Mouse (Mus musculus) left cerebral cortex, postnatal 36 days (tissue): Measurements from ENCODE around the gene Hbb-bt. TPM values are rescaled to one million over a fixed set of nuclear protein-coding genes. Genes with fewer than 3 reads are reported as not detected.
"Not testable (repeated sequence)": the region's sequence is repeated elsewhere in the genome, so short reads cannot be mapped to it uniquely, and the experiment has no call there.

Experiments used
- DNase-seq, 2 experiments: peaks; one replicate each; pipeline ENCODE4 v3.0.0; 2021 to 2022; ENCODE audit warnings: low spot score in 2 of 2, mixed read lengths in 1 of 2
- intact Hi-C: fragments of 180-260 bp; cut with DNase I; formaldehyde crosslinking; loops from one replicate; pipeline ENCODE4 v1.15.1; 2025
- total RNA-seq, 2 experiments: library from RNA; stranded (reverse); gene quantifications; 2 replicates each; pipeline ENCODE4 v1.2.3; 2021

Gene Hbb-bt
- total RNA-seq, result 10 to 100 TPM; 49.8 to 50.7 TPM

GRCm38 (mm10) chr7:103813766-103814165, at the start of gene Hbb-bt:
Gene Hbb-bt, minus strand, starts transcription at chr7:103813996.
- intact Hi-C loops, result no loop called here
- no peak for DNase-seq

- intact Hi-C loops, result no loop called here
- no peak for DNase-seq
These were observed 47.7 kb upstream of the Hbb-bt start for GRCm38 (mm10) chr7:103861531-103861930.

GRCm38 (mm10) chr7:103860855-103861254, 47.1 kb upstream of the Hbb-bt start:
- no peak for DNase-seq
- intact Hi-C loops, result no loop called here

GRCm38 (mm10) chr7:103859076-103859475, 45.3 kb upstream of the Hbb-bt start:
- DNase-seq, result no peak
- intact Hi-C loops, result no loop called here

GRCm38 (mm10) chr7:103854669-103855068, 40.9 kb upstream of the Hbb-bt start:
- intact Hi-C loops, result no loop called here

DNA sequence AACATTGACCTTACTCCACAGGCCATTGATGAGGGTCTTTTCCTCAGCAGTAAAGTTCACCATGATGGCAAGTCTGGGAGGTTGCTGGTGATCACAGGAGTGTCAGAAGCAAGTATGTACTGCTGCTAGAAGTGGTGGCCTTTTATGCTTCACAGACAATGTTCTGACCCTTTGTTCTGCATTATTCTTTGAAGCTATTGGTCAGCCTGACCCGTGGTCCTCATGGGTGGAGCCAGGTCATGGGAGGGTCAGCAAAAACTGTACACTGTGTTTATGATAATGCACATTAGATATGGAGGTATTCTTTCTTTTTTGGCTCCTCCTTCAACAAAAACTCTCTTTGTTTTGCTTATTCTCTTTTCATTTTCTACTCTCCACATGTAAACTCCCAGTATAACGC, 39.3 kb upstream of the Hbb-bt start, which contains the start of gene Hbb-y:
Gene Hbb-y (minus strand): TSS at position 127 of the 400 bp plus-strand sequence.
- no peak for DNase-seq
- intact Hi-C loops, result no loop called here

More at GRCm38 (mm10) chr7:103854669-103855068, 40.9 kb upstream of the Hbb-bt start:
- DNase-seq, result no peak

DNA sequence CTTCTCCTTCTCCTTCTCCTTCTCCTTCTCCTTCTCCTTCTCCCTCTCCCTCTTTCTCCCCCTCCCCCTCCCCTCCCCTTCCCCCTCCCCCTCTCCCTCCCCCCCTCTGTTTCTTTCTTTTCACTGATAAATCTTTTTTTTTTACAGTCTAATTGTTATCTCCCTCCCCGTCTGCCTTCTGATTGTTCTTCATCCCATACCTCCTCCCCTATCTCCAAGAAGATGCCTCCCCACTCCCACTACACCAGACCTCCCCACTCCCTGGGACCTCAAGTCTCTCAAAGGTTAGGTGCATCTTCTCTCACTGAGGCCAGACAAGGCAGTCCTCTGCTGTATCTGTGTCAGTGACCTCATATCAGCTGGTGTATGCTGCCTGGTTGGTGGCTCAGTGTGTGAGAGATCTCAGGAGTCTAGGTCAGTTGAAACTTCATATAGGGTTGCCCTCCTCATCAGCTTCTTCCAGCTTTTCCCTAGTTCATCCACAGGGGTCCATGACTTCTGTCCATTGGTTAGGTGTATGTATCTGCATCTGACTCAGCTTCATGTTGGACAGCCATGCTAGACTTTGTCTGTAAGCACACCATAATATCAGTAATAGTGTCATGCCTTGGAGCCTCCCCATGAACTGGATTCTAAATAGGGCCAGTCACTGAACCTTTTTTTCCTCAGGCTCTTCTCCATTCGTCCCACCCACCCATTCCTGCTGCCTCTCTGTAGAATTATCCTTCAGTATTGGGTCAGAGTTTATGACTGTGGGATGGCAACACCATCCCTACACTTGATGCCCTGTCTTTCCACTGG, 30.9 kb upstream of the Hbb-bt start:
- intact Hi-C loops, result no loop called here
- DNase-seq, result no peak

- intact Hi-C loops, result no loop called here
- DNase-seq, result no peak
These were observed 29.2 kb upstream of the Hbb-bt start, which contains the start of gene Hbb-bh1 for GRCm38 (mm10) chr7:103843034-103843433. Gene Hbb-bh1, minus strand, starts transcription at chr7:103843164.

- intact Hi-C loops, result no loop called here
- DNase-seq, result no peak
These were observed 26.5 kb upstream of the Hbb-bt start, which contains the start of gene Hbb-bh2 for GRCm38 (mm10) chr7:103840268-103840667. Gene Hbb-bh2, minus strand, starts transcription at chr7:103840520.

DNA sequence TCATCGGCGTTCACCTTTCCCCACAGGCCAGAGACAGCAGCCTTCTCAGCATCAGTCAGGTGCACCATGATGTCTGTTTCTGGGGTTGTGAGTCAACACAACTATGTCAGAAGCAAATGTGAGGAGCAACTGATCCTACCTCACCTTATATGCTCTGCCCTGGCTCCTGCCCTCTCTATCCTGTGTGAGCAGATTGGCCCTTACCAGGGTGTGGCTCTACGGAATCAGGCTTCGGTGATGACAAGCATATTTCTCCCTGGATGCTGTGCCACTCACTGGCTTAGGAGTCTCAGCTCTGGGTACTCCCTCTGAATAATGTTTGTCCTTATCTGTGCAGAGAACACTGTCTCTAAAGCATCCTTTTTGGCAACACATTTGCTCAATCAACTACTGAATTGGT, 14.0 kb upstream of the Hbb-bt start, which contains the start of gene Hbb-bs:
Gene Hbb-bs (minus strand): TSS at position 289 of the 400 bp plus-strand sequence.
- DNase-seq, result no peak

GRCm38 (mm10) chr7:103827139-103827538, 13.3 kb upstream of the Hbb-bt start:
- DNase-seq, intact Hi-C loops: not testable (repeated sequence)

More for the DNA sequence above, 14.0 kb upstream of the Hbb-bt start, which contains the start of gene Hbb-bs:
- intact Hi-C loops, result no loop called here

GRCm38 (mm10) chr7:103826255-103826887, 12.6 kb upstream of the Hbb-bt start:
- DNase-seq, result no peak
- intact Hi-C loops, result no loop called here

GRCm38 (mm10) chr7:103825536-103826254, 11.9 kb upstream of the Hbb-bt start:
- DNase-seq, result no peak
- intact Hi-C loops, result no loop called here

DNA sequence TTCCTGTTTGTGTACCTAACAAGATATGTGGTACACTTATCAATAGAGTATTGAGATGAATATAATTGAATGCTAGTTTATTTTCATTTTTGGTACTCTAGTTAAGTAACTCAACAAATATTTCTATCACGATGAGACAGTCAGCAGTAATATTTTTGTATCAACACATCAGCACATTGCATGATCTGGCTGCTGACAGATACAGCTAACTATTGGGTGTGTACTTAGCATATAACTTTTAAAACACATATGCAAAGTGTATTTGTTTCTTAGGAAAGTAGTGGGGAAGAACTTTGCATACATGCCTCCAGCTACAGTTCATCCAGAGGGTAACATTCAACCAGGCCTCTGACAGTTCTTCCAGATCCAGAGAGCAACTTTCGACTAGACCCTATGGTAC, 10.8 kb upstream of the Hbb-bt start:
- intact Hi-C loops, result no loop called here
- no peak for DNase-seq

DNA sequence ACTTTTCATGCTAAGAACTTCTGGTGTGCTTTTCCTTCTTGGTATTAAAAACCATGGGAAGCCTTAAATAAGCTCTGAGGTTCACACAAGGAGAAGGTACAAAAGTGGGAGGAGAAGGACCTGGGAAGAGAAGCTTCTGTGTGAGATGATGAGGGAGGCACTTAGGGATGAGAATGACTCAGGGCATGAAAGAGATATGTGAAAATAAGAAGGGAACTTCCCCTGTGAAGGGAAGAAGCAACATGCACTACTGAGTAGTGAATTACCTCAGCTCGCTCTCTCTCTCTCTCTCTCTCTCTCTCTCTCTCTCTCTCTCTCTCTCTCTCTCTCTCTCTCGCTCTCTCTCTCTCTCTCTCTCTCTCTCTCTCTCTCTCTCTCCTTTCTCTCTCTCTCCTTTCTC, 1.3 kb upstream of the Hbb-bt start:
- DNase-seq, intact Hi-C loops: not testable (repeated sequence)

DNA sequence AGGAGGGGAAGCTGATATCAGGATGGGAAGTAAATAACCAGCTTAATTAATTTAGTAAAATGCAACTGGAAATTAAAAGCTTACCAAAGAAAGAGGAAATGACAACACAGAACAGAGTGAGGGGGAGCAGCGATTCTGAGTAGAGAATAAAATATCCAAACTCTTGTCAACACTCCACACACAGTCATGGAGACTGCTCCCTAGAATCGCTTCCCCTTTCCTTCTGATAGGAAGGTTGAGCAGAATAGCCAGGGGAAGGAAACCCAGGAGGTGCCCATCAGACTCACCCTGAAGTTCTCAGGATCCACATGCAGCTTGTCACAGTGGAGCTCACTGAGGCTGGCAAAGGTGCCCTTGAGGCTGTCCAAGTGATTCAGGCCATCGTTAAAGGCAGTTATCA, 644 bp downstream of the Hbb-bt start:
- DNase-seq, intact Hi-C loops: not testable (repeated sequence)

DNA sequence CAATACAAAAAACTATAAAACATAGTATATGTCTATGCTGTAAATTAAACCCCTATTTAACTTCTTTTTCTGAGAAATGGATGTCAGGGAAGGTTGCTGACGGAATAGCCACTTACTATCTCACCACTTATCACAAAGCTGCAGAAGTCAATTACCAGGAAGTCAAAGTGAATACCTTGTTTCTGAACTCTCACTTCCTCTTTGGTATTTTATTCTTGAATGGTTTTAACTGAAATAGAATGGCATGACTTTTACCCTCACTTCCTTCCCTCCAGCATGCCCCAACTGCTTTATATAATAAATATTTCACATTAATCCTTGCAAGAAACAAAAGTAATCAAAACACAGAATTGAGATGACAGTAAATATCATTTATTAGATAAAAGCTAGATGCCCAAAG, 1.6 kb downstream of the Hbb-bt start:
- no peak for DNase-seq
- intact Hi-C loops, result no loop called here

DNA sequence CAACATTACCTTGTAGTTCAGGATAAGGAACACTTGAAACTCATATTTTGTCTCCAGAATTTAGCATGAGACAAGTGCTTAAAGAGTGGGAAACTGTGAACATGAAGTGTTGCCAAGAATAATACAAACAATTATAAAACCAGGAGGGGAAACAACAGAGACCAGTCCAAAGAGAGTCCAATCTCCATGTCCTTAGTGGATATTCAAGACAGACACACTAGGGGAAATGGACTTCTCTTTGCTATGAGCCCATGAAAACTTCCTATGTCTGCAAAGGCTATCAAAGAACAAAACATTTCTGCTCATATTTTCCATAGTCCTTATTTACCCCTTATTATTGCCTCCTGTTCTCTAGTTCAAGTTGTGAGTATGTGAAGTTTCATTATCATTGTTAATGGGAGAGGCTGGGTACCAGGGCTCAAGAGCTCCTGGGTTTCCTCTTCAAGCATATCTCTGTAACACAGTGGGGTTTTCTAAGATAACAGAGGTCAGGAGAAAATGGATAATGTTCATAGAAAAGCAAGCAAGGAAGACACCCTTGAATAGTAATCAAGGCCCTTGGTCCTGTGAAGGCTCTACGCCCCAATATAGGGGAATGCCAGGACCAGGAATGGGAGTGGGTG, 2.5 kb downstream of the Hbb-bt start:
- DNase-seq, result no peak
- intact Hi-C loops, result no loop called here

DNA sequence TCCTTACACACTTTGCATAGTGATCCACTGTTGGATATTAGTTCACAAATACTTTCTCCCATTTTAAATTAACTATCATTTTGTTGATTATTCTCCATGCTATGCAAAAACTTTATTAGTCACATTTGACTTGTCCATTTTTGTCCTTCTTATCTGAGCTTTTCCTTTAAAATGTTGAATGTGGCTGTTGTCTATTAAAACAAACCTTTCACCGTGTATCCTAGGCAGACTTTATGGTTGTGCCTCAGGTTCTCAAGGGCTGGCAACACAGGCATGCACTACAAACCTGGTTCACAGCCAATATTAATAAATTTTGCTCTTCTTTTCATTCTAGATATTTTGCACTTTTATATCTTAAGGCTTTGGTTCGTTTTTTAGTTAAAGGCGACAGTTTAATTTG, 3.0 kb downstream of the Hbb-bt start:
- DNase-seq, result no peak
- intact Hi-C loops, result no loop called here

GRCm38 (mm10) chr7:103810296-103810695, 3.5 kb downstream of the Hbb-bt start:
- intact Hi-C loops, result no loop called here
- no peak for DNase-seq
